ENCODE assay signal across 13 mouse cellular contexts in the genomic region with DNA sequence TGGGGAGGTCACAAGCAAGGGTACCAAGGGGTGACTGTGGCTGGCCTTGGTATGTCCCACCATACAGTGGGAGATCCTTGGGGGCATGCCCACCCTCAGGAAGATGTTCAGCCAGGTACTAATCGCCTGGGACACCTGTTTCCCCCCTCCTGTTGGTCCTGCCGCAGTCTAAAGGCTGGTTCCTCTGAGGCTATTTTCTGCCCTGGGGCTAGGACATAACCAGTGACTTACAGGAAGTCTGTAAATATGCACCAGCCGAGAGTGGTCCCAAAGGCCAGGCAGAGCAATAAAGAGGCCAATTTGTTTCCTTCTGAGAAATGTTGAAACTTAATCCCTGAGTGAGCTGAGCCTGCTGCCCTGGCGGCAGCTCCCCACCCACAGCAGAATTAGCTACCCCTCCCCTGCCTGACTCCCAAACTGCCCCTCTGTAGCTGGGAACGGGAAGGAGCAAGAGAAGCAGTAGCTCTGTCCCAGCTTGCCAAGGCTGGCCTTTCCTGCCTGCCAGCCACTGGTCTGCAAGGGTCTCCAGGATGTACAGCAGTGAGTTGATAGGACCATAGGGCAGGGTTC.
DNase-seq lines count a peak whose midpoint lies in the region; ATAC-seq and TF ChIP-seq lines count a peak whose summit lies in the region.
"Had no signal": no experiment of that assay in that cellular context is flagged by ENCODE, and none has a peak within 500 bp of the region (broad histone marks: within the 10 kb centered on the region; RNA-seq: fewer than 3 reads in every experiment).

No protein-coding gene starts in this region.

- DNase-seq in heart, postnatal 14 days: no peak
- no peak for DNase-seq in lung, embryonic 14.5 days
- no peak for DNase-seq in lung, postnatal 4 days
- peak; percentile 70 for DNase-seq in forelimb bud, embryonic 11.5 days (ENCODE audit: low read depth, low spot score)
- DNase-seq in thymus, postnatal 25 days: no peak
- no peak for DNase-seq in right cerebral cortex, adult 18-20 months
- DNase-seq: cerebellum, postnatal 36 days; midbrain, embryonic 14.5 days had no signal

- peak overlapping the region; percentile 73; the same call in 1 of the 2 replicates for H3K27ac ChIP-seq in heart, embryonic 11.5 days (ENCODE audit: low read depth, low read length)
- peak overlapping the region; percentile 16; the same call in 1 of the 2 replicates for H3K27ac ChIP-seq in lung, embryonic 14.5 days (ENCODE audit: low read depth)
- H3K27ac ChIP-seq in stomach, embryonic 15.5 days: 0 out of 2 replicates have a peak overlapping the region, but pooled peaks have one; percentile 4
- H3K27ac ChIP-seq: hindbrain, embryonic 15.5 days had no signal

- H3K27me3 ChIP-seq in heart, embryonic 11.5 days (ENCODE audit: control insufficient read depth, insufficient read depth, low read length): no peaks in the 10 kb centered on the region
- no peaks in the 10 kb centered on the region for H3K27me3 ChIP-seq in lung, embryonic 14.5 days (ENCODE audit: insufficient read depth, low read length)
- no peaks in the 10 kb centered on the region for H3K27me3 ChIP-seq in stomach, embryonic 15.5 days (replicated peaks)

- 25% methylated on average over 5 of the region's 5 CpGs for WGBS in heart, embryonic 11.5 days (ENCODE audit: insufficient replicate concordance)
- WGBS in lung, embryonic 14.5 days: 14% methylated on average over 5 of the region's 5 CpGs
- 25% methylated on average over 5 of the region's 5 CpGs for WGBS in stomach, embryonic 15.5 days

- no peaks in the 10 kb centered on the region for H3K36me3 ChIP-seq in heart, embryonic 11.5 days (ENCODE audit: control insufficient read depth, insufficient read depth, low read length)
- H3K36me3 ChIP-seq in lung, embryonic 14.5 days (ENCODE audit: insufficient read depth): peaks cover 41% of the 10 kb centered on the region
- H3K36me3 ChIP-seq in stomach, embryonic 15.5 days: no peaks in the 10 kb centered on the region
- H3K36me3 ChIP-seq: hindbrain, embryonic 15.5 days had no signal

- intact Hi-C loops in heart, postnatal 14 days (cut with DNase I): loop anchor here (5.0 kb wide), 1 partner anchor 43 kb away; no protein-coding TSS in a partner anchor

- H3K4me1 ChIP-seq in heart, embryonic 11.5 days (ENCODE audit: control insufficient read depth, insufficient read depth, low read length): peaks cover 70% of the 10 kb centered on the region
- peaks cover 23% of the 10 kb centered on the region for H3K4me1 ChIP-seq in lung, embryonic 14.5 days (ENCODE audit: insufficient read depth)
- peaks cover 40% of the 10 kb centered on the region for H3K4me1 ChIP-seq in stomach, embryonic 15.5 days

- no peak for ATAC-seq in heart, embryonic 11.5 days (replicated peaks; ENCODE audit: insufficient number of reproducible peaks, low FRiP score, low TSS enrichment)
- no peak for ATAC-seq in lung, embryonic 14.5 days (ENCODE audit: insufficient read depth)
- no peak for ATAC-seq in stomach, embryonic 15.5 days (ENCODE audit: insufficient read depth, low FRiP score, low read depth)
- ATAC-seq: forebrain, embryonic 16.5 days had no signal

- no peak for TF ChIP-seq CTCF in lung, embryonic 14.5 days (IDR thresholded peaks at IDR 0.05; ENCODE audit: low read depth)

- H3K4me2 ChIP-seq in heart, embryonic 11.5 days: no peak overlapping the region
- H3K4me2 ChIP-seq in lung, embryonic 14.5 days: no peak overlapping the region
- no peak overlapping the region for H3K4me2 ChIP-seq in stomach, embryonic 15.5 days
- H3K4me2 ChIP-seq: hindbrain, embryonic 15.5 days had no signal

- H3K9me3 ChIP-seq in heart, embryonic 11.5 days (replicated peaks; ENCODE audit: control insufficient read depth, low read length): no peaks in the 10 kb centered on the region
- H3K9me3 ChIP-seq in lung, embryonic 14.5 days (ENCODE audit: low read depth, low read length): no peaks in the 10 kb centered on the region
- H3K9me3 ChIP-seq in stomach, embryonic 15.5 days: no peaks in the 10 kb centered on the region
- H3K9me3 ChIP-seq: hindbrain, embryonic 15.5 days had no signal

- no peak overlapping the region for H3K4me3 ChIP-seq in heart, embryonic 11.5 days (ENCODE audit: low read depth, low read length)
- H3K4me3 ChIP-seq in lung, embryonic 14.5 days (ENCODE audit: low read depth, low read length): no peak overlapping the region
- no peak overlapping the region for H3K4me3 ChIP-seq in stomach, embryonic 15.5 days (replicated peaks)
- H3K4me3 ChIP-seq: hindbrain, embryonic 15.5 days; layer of hippocampus, adult 2 months had no signal

- no peak overlapping the region for H3K9ac ChIP-seq in heart, embryonic 11.5 days (ENCODE audit: low read depth, low read length)
- no peak overlapping the region for H3K9ac ChIP-seq in lung, embryonic 14.5 days
- H3K9ac ChIP-seq in stomach, embryonic 15.5 days: no peak overlapping the region
- H3K9ac ChIP-seq: hindbrain, embryonic 15.5 days had no signal

Comparison
In these comparisons a context has a peak if more than half of its experiments do, and no peak if none do; other contexts are left out.
1. H3K27ac ChIP-seq: peak in every context shown above with its lines; median percentile 73 in heart, embryonic 11.5 days; 16 in lung, embryonic 14.5 days; 4 in stomach, embryonic 15.5 days.